Mouse (Mus musculus) thymus, postnatal 36 days (tissue): Measurements from ENCODE around the gene Snap29.

Experiments used
- DNase-seq, 2 experiments: peaks; one replicate each; pipeline ENCODE4 v3.0.0; 2022; ENCODE audit warnings: mixed read lengths in 2 of 2

Snap29 gene

DNA sequence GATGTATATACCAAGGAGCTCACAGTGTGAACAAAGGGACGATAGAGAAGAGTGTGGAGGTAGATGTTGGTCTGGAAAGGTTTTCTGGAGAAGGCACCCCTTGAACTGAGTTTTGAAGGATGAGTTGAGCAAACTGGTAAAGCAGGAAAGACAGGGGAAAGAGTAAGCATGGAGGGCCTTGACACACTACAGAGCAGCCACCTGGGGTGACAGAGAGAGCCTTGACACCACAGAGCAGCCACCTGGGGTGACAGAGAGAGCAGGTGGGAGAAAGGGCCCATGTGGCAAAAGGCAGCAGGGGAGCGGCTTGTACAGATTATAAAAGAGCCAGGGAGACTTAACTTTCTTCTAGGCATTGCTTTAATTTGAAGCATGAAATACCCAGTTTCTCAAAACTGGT is 69.0 kb downstream of the Snap29 start:
- DNase-seq = peak; percentile 29 to 55

DNA sequence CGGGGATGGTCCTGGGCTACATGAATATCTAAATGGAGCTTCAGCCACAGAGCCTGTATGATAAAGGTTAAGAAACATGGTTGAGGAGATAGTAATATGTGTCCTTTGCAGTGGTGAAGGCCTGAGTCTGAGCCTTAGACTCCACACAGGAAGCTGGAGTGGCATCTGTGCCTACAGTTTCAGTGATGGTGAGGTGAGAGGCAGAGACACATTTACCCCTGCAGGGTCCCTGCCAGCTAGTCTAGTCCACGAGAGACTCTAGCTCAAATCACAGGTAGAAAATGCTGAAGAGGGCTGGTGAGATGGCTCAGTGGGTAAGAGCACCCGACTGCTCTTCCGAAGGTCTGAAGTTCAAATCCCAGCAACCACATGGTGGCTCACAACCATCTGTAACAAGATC is 69.5 kb downstream of the Snap29 start:
- DNase-seq = no peak

DNA sequence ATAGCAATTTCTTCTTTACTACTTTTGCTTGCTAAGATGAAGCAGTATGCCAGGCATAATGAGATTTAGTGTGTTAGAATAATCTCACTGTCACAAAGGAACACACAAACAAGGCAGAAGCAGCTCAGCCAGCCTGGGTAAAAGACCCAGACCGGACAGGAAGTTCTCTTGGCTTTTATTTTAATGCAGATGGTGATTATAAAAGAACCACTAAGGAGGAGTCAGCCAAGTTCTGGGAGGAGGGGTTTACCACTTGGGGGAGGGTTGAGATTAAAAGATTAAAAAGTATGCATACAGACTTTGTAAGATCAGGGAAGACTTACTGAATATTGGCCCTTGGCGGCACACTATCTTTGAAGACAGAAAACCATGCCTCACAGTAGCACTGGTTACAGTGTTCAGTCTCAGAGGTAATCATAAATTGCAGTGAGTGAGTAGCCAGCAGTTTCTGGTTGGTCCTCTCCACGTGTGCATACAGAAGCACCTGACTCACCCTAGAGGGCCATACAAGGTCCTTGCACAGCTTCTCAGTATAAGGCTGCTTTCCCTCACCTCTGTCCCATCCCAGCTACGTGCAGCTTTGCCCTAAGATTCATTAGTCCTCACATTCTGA is 72.7 kb downstream of the Snap29 start:
- DNase-seq = no peak
